Mouse (Mus musculus) liver, embryonic 15.5 days (tissue): Measurements from ENCODE around the gene Fggy. TPM values are rescaled to one million over a fixed set of nuclear protein-coding genes. Genes with fewer than 3 reads are reported as not detected.

ENCODE experiments used
- ATAC-seq: fragments of 200-750 bp; cut with Nextera tagmentation; 2 replicates; pipeline ENCODE4 v1.8.0; 2017; ENCODE audit warnings: moderate number of reproducible peaks, mild to moderate bottlenecking, moderate library complexity; ENCODE audit not compliant: insufficient read depth
- H3K27ac ChIP-seq: fragments of 300-500 bp; sonication (generic); replicated peaks from 2 replicates; pipeline ENCODE4 v1.5.1; 2015; ENCODE audit warnings: mild to moderate bottlenecking, inconsistent platforms
- H3K27me3 ChIP-seq: fragments of 300-500 bp; sonication (generic); 2 replicates; pipeline ENCODE4 v1.6.1; 2015; ENCODE audit warnings: mild to moderate bottlenecking, inconsistent platforms
- H3K36me3 ChIP-seq: fragments of 300-500 bp; sonication (generic); replicated peaks from 2 replicates; pipeline ENCODE4 v1.6.1; 2015; ENCODE audit warnings: moderate library complexity, mild to moderate bottlenecking, inconsistent platforms
- H3K4me1 ChIP-seq: fragments of 300-500 bp; sonication (generic); replicated peaks from 2 replicates; pipeline ENCODE4 v1.6.1; 2015; ENCODE audit warnings: inconsistent platforms
- H3K4me2 ChIP-seq: fragments of 300-500 bp; sonication (generic); 2 replicates; pipeline ENCODE4 v1.6.1; 2015; ENCODE audit warnings: moderate library complexity, mild to moderate bottlenecking, inconsistent platforms
- H3K4me3 ChIP-seq: fragments of 300-500 bp; sonication (generic); replicated peaks from 2 replicates; pipeline ENCODE4 v1.5.1; 2015; ENCODE audit warnings: mild to moderate bottlenecking, inconsistent platforms
- H3K9ac ChIP-seq: fragments of 300-500 bp; sonication (generic); 2 replicates; pipeline ENCODE4 v1.6.1; 2015; ENCODE audit warnings: moderate library complexity, mild to moderate bottlenecking, inconsistent platforms
- H3K9me3 ChIP-seq: fragments of 300-500 bp; sonication (generic); replicated peaks from 2 replicates; pipeline ENCODE4 v1.6.1; 2016; ENCODE audit warnings: inconsistent platforms
- WGBS: fragments of 180-500 bp; shearing (Covaris S2); methylation state at CpG from one replicate; pipeline ENCODE4 v1.1.7; 2015; ENCODE audit warnings: mixed read lengths; ENCODE audit not compliant: insufficient replicate concordance; 5-methylcytosine and 5-hydroxymethylcytosine counted together
- polyA plus RNA-seq: library from polyadenylated mRNA; unstranded; fragments of >200 nt; fragmentation: Nextera tagmentation; extraction: Ambion mirVana; gene quantifications from 2 replicates; pipeline ENCODE4 v1.2.1, GENCODE M21; 2015

Gene Fggy
- polyA plus RNA-seq, 1 experiment from 2014 or later = 31.6 TPM

DNA sequence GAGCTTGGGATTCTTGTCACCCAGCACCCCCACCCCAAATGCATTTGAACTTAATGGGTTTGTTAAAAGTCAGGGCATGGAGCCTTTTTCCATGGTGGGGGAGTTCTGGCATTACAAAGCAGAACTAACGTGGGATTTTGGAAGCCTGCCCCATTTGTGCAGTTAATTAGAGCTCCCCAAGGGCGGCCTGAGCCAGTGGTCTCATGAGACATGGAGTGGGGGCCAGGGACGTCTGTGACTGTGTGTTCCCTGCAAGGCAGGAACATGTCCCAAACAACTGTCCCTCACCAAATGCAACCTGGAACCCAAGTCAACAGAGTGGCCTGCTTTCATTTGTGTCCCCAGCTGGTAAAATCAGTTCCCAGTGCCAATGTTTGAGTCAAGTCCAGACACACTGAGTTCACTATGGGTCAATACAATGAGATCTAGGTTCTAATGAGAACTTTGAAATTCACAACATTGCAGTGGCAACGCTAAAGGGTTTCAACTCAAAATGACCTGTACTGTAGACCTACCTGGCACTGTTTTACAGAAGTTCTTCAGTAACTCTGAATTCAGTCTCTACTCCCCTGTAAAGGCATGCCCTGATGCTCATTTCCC is 324.5 kb downstream of the Fggy start:
- no peak overlapping the region for H3K4me2 ChIP-seq
- no peaks in the 10 kb centered on the region for H3K9me3 ChIP-seq
- H3K4me3 ChIP-seq = no peak overlapping the region
- no peaks in the 10 kb centered on the region for H3K4me1 ChIP-seq
- no peak overlapping the region for H3K27ac ChIP-seq
- 46% methylated on average over 4 of the region's 4 CpGs for WGBS
- H3K27me3 ChIP-seq = no peaks in the 10 kb centered on the region
- no peak for ATAC-seq
- no peak overlapping the region for H3K9ac ChIP-seq
- no peaks in the 10 kb centered on the region for H3K36me3 ChIP-seq

DNA sequence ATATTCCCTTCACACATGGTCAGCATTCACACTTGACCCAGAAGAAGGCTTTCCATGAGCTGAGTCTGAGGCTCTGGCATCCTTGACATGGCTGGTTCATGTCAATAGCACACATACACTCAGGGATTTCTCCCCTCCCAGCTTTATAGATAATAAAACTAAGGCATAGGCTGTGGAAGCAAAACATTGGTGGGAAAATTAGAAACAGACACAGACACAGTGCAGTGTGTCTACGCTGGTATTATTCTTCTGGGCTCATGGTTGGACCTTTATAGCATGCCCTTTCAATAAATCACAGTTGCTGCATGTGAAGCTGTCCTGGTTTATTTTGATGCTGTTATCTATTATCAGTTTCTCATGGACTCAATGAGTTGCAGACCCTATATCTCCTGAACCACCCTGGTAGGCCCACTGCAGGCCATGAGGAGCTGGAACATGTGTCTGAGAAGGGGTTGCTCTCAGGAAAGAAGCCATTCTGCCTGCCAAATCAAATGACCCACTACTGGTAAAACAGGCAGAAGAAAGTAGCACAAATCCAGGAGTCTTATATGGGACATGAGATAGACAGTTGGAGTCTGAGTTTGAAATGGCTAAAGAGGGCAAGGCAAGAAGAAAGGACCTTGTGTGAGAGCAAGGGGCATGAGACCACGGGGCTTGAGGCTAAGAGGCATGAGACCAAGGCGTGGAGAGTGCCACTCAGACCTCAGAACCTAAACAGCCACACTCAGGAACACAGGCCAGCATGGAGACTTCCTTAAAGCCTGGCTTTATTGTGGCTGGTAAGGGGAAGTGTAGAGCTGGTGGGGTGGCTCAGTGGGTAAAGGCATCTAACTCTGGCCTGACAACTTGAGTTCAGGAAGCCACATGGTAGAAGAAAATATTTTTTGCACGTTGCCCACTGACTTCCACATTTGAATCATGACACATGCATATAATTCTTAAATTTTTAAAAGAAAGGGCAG is 327.2 kb downstream of the Fggy start:
- Histone ChIP-seq H3K36me3 (no peaks in the 10 kb centered on the region), H3K4me1 (no peaks in the 10 kb centered on the region), H3K9me3 (no peaks in the 10 kb centered on the region), H3K4me2 (no peak overlapping the region), H3K4me3 (no peak overlapping the region), H3K27me3 (no peaks in the 10 kb centered on the region), H3K9ac (no peak overlapping the region), H3K27ac (no peak overlapping the region)
- ATAC-seq = no peak
- 36% methylated on average over 4 of the region's 4 CpGs for WGBS

DNA sequence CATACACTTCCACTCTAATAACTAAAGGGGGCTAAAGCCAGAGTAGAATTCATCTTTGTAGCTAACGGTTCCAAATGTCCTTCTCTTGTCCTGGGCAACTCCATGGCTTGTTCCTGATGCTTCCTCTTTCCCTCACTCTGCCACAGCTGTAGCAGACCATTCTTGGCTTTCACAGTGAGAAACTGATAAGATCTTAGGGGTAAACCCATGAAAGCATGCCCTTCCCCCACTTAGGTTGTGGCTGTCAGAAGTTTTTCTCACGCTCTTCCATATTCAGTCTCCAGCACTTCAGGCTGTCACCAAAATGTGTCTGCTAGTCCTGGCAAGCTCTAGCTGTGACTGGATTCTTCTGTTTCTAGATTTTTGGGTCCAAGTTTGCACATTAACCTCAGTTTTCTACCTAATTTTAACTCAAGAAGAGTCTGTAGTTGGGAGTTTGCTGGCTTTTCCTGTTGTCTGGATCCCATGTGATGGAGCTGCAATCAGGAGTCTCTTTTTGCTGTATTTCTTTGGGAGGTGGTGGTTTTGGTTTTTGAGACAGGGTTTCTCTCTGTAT is 338.0 kb downstream of the Fggy start:
- Histone ChIP-seq H3K4me1 (no peaks in the 10 kb centered on the region), H3K27me3 (no peaks in the 10 kb centered on the region), H3K4me2 (no peak overlapping the region), H3K4me3 (no peak overlapping the region), H3K27ac (no peak overlapping the region), H3K9me3 (no peaks in the 10 kb centered on the region), H3K36me3 (no peaks in the 10 kb centered on the region), H3K9ac (no peak overlapping the region)
- no peak for ATAC-seq
- WGBS = 45% methylated on average over 2 of the region's 2 CpGs

DNA sequence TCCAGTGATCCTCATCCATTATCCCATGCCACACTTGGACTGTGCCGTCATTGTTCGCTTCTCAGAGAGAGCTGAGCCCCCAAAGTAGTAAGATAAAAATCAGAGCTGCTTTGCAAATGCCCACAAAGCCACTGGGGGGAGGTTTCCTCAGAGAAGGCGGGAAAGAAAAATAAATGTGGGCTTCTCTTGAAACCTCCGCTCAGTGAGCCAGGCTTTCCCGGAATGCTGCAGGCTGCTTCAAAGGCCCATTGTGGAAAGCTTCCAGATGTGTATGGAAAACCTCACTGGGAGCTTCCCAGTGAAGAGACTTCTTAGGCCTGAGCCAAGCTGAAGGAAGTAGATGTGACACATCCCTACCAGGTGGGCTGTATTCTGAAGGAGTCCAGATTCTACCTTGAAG is 339.3 kb downstream of the Fggy start:
- no peak overlapping the region for H3K27ac ChIP-seq
- no peak overlapping the region for H3K4me2 ChIP-seq
- H3K4me3 ChIP-seq = no peak overlapping the region
- no peaks in the 10 kb centered on the region for H3K4me1 ChIP-seq
- 46% methylated on average over 5 of the region's 5 CpGs for WGBS
- no peak for ATAC-seq
- H3K27me3 ChIP-seq = no peaks in the 10 kb centered on the region
- H3K9ac ChIP-seq = no peak overlapping the region
- no peaks in the 10 kb centered on the region for H3K9me3 ChIP-seq
- H3K36me3 ChIP-seq = no peaks in the 10 kb centered on the region

DNA sequence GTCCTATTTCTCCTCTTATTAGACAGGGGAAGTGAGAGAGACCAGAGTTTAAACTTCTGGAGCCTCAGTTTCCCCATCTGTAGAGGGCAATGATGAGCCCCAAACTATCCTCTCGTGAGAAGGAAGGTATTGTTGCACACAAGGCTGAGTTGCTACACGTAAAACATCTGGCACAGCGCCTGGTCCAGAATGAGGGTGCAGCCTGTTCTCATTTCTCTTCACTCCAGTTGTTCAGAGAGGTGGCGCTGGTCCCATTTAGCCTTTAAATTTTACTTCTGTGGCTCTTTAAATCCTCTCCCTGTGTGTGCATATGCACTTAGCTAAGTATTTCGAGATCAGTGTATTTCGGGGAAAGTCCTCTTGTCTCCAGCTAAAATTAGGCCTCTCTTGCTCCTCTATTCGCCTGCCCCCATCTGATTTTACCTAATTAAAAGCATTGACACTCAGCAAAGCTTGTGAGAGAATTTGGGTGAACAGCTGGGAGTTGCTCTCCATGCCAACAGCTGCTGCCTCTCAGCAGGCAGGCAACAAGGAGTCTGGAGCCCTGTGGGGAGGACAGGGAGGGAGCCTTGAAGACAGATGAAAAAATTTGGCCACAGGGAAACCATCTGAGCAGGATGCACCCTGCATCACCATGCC is 340.0 kb downstream of the Fggy start:
- ATAC-seq = no peak
- Histone ChIP-seq H3K4me3 (no peak overlapping the region), H3K4me1 (no peaks in the 10 kb centered on the region), H3K4me2 (no peak overlapping the region), H3K27me3 (no peaks in the 10 kb centered on the region), H3K36me3 (no peaks in the 10 kb centered on the region), H3K27ac (no peak overlapping the region), H3K9ac (no peak overlapping the region), H3K9me3 (no peaks in the 10 kb centered on the region)
- WGBS = 60% methylated on average over 7 of the region's 7 CpGs

DNA sequence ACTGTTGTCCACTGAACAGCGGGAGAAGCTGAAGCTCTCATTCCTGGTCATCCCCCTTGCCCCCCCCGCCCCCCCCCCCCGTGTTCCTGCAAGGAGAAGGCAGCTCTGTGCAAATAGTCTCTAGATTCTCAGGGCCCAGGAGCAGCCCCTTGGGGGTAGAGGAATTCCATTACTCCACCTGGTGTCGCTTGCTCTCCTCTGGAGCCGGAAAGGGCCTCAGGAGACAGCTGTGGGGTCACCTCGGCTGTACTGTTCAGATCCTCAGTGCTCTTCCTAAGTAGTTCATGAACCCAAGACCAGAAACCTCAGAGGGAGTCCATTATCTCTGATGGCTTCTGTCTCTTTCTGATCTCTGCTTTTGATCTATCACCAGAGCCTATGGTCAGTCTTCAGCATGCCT is 341.4 kb downstream of the Fggy start:
- no peaks in the 10 kb centered on the region for H3K27me3 ChIP-seq
- no peak overlapping the region for H3K27ac ChIP-seq
- no peaks in the 10 kb centered on the region for H3K9me3 ChIP-seq
- H3K4me2 ChIP-seq = no peak overlapping the region
- H3K4me1 ChIP-seq = no peaks in the 10 kb centered on the region
- WGBS = 45% methylated on average over 6 of the region's 6 CpGs
- no peak overlapping the region for H3K9ac ChIP-seq
- H3K4me3 ChIP-seq = no peak overlapping the region
- ATAC-seq = no peak
- H3K36me3 ChIP-seq = no peaks in the 10 kb centered on the region

DNA sequence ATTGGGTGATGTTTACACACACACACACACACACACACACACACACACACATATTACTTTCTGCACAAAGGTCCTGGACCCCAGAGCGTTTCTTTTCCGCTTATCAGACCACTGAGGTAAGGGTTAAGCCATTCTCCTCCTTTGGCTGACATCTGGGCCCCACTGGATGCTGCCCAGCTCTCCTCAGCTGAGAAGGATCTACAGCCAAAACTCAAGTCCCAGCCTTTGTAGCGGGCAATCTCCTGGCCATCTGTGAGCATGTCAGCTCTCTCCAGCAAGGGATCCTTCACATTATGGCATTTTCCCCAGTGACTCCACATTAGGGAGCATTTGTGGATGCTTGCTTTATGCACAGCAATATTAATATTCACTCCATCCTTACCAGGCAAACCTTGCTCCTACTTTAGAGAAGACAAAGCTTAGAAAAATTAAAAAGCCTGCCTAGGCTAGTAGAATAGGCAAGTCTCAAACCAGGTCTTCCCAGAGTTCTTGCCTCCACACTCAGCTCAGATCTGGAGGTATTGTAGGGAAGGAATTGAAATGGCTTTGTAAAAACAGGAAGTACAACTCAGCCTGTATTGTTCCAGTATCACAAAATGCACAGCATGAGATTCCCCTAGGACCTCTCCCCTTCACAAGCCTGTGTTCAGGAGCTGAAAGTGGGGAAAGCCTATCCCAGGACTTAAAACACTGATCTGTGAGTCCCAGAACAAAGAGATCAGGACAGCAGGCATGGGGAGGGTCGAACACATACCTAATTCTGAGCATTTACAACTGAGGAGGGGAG is 342.8 kb downstream of the Fggy start:
- ATAC-seq = no peak
- no peak overlapping the region for H3K9ac ChIP-seq
- WGBS = 40% methylated on average over 4 of the region's 4 CpGs
- no peaks in the 10 kb centered on the region for H3K27me3 ChIP-seq
- H3K4me3 ChIP-seq = no peak overlapping the region
- no peak overlapping the region for H3K4me2 ChIP-seq
- H3K9me3 ChIP-seq = no peaks in the 10 kb centered on the region
- no peak overlapping the region for H3K27ac ChIP-seq
- H3K4me1 ChIP-seq = no peaks in the 10 kb centered on the region
- H3K36me3 ChIP-seq = no peaks in the 10 kb centered on the region

DNA sequence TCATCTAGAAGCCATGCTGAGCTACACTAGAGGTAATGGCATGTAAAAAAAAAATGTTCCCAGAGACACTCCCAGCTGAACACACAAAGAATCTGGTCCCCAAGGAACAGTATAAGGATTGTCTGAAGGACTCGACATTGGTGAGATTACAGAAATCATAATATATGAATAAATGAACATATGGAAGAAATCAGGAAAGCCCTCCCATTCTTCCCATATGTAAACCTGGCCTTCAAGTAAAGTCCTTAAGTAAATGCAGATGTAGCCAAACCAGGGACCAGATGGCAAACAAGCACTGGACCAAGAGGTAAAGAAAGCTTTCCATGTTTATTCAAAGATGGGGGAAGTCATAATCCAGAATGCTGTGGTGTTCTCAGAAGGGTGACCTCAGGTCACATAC is 343.5 kb downstream of the Fggy start:
- Histone ChIP-seq H3K27me3 (no peaks in the 10 kb centered on the region), H3K9me3 (no peaks in the 10 kb centered on the region), H3K4me3 (no peak overlapping the region), H3K4me1 (no peaks in the 10 kb centered on the region), H3K36me3 (no peaks in the 10 kb centered on the region), H3K27ac (no peak overlapping the region), H3K9ac (no peak overlapping the region), H3K4me2 (no peak overlapping the region)
- ATAC-seq = no peak
- WGBS = 35% methylated on average over 1 of the region's 1 CpGs

DNA sequence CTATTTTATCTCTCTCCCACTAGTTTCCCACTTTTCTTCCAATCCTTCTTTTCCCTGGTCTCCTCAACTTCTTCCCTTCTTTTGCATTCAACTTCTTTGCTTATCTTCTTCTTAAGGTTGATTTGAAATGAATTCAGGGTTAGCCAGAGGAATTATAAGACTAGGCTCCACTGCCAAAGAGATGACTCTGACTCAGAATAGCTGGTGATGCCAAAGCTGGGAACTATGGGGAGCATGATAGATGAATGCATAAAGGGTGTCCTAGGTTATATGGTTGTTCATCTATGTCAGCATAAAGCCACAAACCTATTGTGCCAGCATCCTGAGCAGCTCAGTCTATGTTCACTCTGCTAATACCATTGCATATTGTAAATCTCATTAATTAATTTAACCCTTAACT is 348.8 kb downstream of the Fggy start:
- Histone ChIP-seq H3K36me3 (no peaks in the 10 kb centered on the region), H3K27me3 (no peaks in the 10 kb centered on the region), H3K4me1 (no peaks in the 10 kb centered on the region), H3K4me2 (no peak overlapping the region), H3K4me3 (no peak overlapping the region), H3K9me3 (no peaks in the 10 kb centered on the region), H3K9ac (no peak overlapping the region), H3K27ac (no peak overlapping the region)
- ATAC-seq = no peak

DNA sequence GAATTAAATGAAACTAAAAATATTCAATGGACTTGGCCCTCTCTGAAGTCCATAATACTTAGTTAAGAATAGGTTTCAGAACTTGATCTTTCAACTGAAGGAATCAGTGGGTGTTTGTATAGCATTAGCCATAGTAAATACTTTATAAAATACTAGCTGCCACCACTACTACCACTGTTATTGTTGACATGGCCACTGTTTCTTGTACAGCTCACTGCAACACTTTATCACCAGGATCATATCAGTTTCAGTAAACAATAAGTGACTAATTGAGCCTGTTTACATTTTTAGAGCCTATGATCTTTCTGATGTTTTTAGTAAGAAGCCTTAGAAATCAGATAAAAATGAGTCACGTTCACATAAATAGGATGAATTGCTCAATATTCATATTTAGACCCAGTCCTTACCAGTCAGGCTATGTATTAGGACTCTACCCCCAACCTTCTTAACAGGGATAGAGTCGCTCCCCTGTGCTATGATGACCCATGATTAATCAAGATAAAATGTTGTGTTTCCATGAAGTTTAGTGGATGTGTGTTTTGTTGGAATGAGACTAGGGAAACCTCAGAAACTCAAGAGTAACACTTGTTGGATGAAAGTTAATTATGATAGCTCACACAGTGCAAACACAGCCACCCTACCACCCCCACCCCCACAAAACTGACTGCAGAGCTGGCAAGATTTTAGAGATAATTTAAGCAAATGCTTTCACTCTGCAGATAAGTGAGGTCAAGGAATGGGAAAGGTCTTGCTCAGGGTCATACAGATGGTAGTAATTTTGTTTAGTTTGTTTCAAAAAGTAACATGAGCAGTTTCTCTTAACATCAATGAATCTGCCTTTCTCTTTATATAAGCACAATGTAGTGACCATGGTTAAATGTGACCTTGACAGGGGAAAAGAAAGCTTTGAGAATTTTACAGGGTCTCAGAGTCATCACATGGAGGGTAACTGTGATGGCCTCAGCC is 352.7 kb downstream of the Fggy start:
- Histone ChIP-seq H3K9ac (no peak overlapping the region), H3K4me1 (no peaks in the 10 kb centered on the region), H3K27me3 (no peaks in the 10 kb centered on the region), H3K9me3 (no peaks in the 10 kb centered on the region), H3K36me3 (no peaks in the 10 kb centered on the region), H3K4me2 (no peak overlapping the region), H3K4me3 (no peak overlapping the region), H3K27ac (no peak overlapping the region)
- WGBS = 51% methylated on average over 2 of the region's 2 CpGs
- ATAC-seq = no peak
